Mouse (Mus musculus): ENCODE data around the gene Afap1. TPM values are rescaled to one million over a fixed set of nuclear protein-coding genes. Genes with fewer than 3 reads are reported as not detected.
A peak's percentile ranks its signal among the peaks of the same experiment; 100 is the strongest.

The Afap1 gene
- total RNA-seq (2014; rRNA removed) = 59.7 and 89.4 TPM in 2 replicates
- polyA plus RNA-seq (2015; fragmentation: Nextera tagmentation; extraction: Ambion mirVana) = 38.2 and 43.6 TPM in 2 replicates

- no peaks in the 10 kb centered on the region for H3K36me3 ChIP-seq (ENCODE audit: insufficient read depth, low read length)
- under 1% methylated on average over 47 of the region's 49 CpGs for whole genome bisulfite sequencing
- peak; percentile 92 for ATAC-seq
- peak within 1 kb of the TSS; percentile 89 for H3K9ac ChIP-seq (replicated peaks; ENCODE audit: low read length)
- peak within 1 kb of the TSS; percentile 98 for H3K4me3 ChIP-seq (ENCODE audit: low read length)
- H3K4me2 ChIP-seq (ENCODE audit: low read depth, low read length) = peak within 1 kb of the TSS; percentile 82
- peak within 1 kb of the TSS; percentile 83 for H3K27ac ChIP-seq
- H3K4me1 ChIP-seq (ENCODE audit: insufficient read depth, low read length) = peaks cover 33% of the 10 kb centered on the region
- TF ChIP-seq CTCF (IDR thresholded peaks at IDR 0.05; ENCODE audit: low read depth) = 0 out of 2 replicates have a peak, but pooled peaks have one; percentile 1
- H3K9me3 ChIP-seq (ENCODE audit: low read length) = no peaks in the 10 kb centered on the region
- no peaks in the 10 kb centered on the region for H3K27me3 ChIP-seq (ENCODE audit: insufficient read depth, low read length)
- DNase-seq (ENCODE audit: low spot score) = peak; percentile 100
Measured at GRCm38 (mm10) chr5:35893093-35893804, at the start of gene Afap1. TSS of gene Afap1 (plus strand) at chr5:35893319.

GRCm38 (mm10) chr5:35851485-35851884, 41.6 kb upstream of the Afap1 start:
- no peak for ATAC-seq
- no peak overlapping the region for H3K4me3 ChIP-seq (ENCODE audit: low read length)

GRCm38 (mm10) chr5:35853463-35853862, 39.7 kb upstream of the Afap1 start:
- Histone ChIP-seq H3K36me3 (ENCODE audit: insufficient read depth, low read length) (no peaks in the 10 kb centered on the region), H3K4me2 (ENCODE audit: low read depth, low read length) (no peak overlapping the region), H3K4me1 (ENCODE audit: insufficient read depth, low read length) (no peaks in the 10 kb centered on the region), H3K9ac (replicated peaks; ENCODE audit: low read length) (no peak overlapping the region), H3K4me3 (ENCODE audit: low read length) (no peak overlapping the region), H3K27ac (no peak overlapping the region), H3K9me3 (ENCODE audit: low read length) (no peaks in the 10 kb centered on the region), H3K27me3 (ENCODE audit: insufficient read depth, low read length) (no peaks in the 10 kb centered on the region)
- peak; percentile 28 for DNase-seq (ENCODE audit: low spot score)
- 65% methylated on average over 4 of the region's 4 CpGs for WGBS
- no peak for ATAC-seq
- no peak for TF ChIP-seq CTCF (IDR thresholded peaks at IDR 0.05; ENCODE audit: low read depth)

More at GRCm38 (mm10) chr5:35851485-35851884, 41.6 kb upstream of the Afap1 start:
- Histone ChIP-seq H3K4me1 (ENCODE audit: insufficient read depth, low read length) (no peaks in the 10 kb centered on the region), H3K9me3 (ENCODE audit: low read length) (no peaks in the 10 kb centered on the region), H3K4me2 (ENCODE audit: low read depth, low read length) (no peak overlapping the region), H3K27ac (no peak overlapping the region), H3K9ac (replicated peaks; ENCODE audit: low read length) (no peak overlapping the region), H3K36me3 (ENCODE audit: insufficient read depth, low read length) (no peaks in the 10 kb centered on the region), H3K27me3 (ENCODE audit: insufficient read depth, low read length) (no peaks in the 10 kb centered on the region)
- 55% methylated on average over 5 of the region's 5 CpGs for WGBS
- DNase-seq (ENCODE audit: low spot score) = no peak
- TF ChIP-seq CTCF (IDR thresholded peaks at IDR 0.05; ENCODE audit: low read depth) = no peak

GRCm38 (mm10) chr5:35856245-35856644, 36.9 kb upstream of the Afap1 start:
- no peaks in the 10 kb centered on the region for H3K27me3 ChIP-seq (ENCODE audit: insufficient read depth, low read length)
- H3K27ac ChIP-seq = peak overlapping the region; percentile 41; the same call in 1 of the 2 replicates
- peak; percentile 78 for ATAC-seq

GRCm38 (mm10) chr5:35858069-35858468, 35.0 kb upstream of the Afap1 start:
- DNase-seq (ENCODE audit: low spot score) (peak; percentile 90), ATAC-seq (peak; percentile 57)

More at GRCm38 (mm10) chr5:35856245-35856644, 36.9 kb upstream of the Afap1 start:
- H3K4me2 ChIP-seq (ENCODE audit: low read depth, low read length) = no peak overlapping the region
- WGBS = 17% methylated on average over 3 of the region's 3 CpGs
- no peak for TF ChIP-seq CTCF (IDR thresholded peaks at IDR 0.05; ENCODE audit: low read depth)
- peak; percentile 45 for DNase-seq (ENCODE audit: low spot score)
- no peaks in the 10 kb centered on the region for H3K4me1 ChIP-seq (ENCODE audit: insufficient read depth, low read length)
- H3K9ac ChIP-seq (replicated peaks; ENCODE audit: low read length) = no peak overlapping the region
- H3K9me3 ChIP-seq (ENCODE audit: low read length) = no peaks in the 10 kb centered on the region
- no peak overlapping the region for H3K4me3 ChIP-seq (ENCODE audit: low read length)
- no peaks in the 10 kb centered on the region for H3K36me3 ChIP-seq (ENCODE audit: insufficient read depth, low read length)

GRCm38 (mm10) chr5:35861456-35861855, 31.7 kb upstream of the Afap1 start:
- Histone ChIP-seq H3K27me3 (ENCODE audit: insufficient read depth, low read length) (no peaks in the 10 kb centered on the region), H3K9ac (replicated peaks; ENCODE audit: low read length) (no peak overlapping the region), H3K4me3 (ENCODE audit: low read length) (no peak overlapping the region), H3K4me2 (ENCODE audit: low read depth, low read length) (no peak overlapping the region), H3K4me1 (ENCODE audit: insufficient read depth, low read length) (no peaks in the 10 kb centered on the region), H3K36me3 (ENCODE audit: insufficient read depth, low read length) (no peaks in the 10 kb centered on the region), H3K9me3 (ENCODE audit: low read length) (no peaks in the 10 kb centered on the region), H3K27ac (no peak overlapping the region)
- ATAC-seq (no peak), DNase-seq (ENCODE audit: low spot score) (no peak)
- no peak for TF ChIP-seq CTCF (IDR thresholded peaks at IDR 0.05; ENCODE audit: low read depth)
- WGBS = 84% methylated on average over 2 of the region's 2 CpGs

More at GRCm38 (mm10) chr5:35858069-35858468, 35.0 kb upstream of the Afap1 start:
- Histone ChIP-seq H3K4me3 (ENCODE audit: low read length) (no peak overlapping the region), H3K27me3 (ENCODE audit: insufficient read depth, low read length) (no peaks in the 10 kb centered on the region), H3K9me3 (ENCODE audit: low read length) (no peaks in the 10 kb centered on the region), H3K4me1 (ENCODE audit: insufficient read depth, low read length) (no peaks in the 10 kb centered on the region), H3K36me3 (ENCODE audit: insufficient read depth, low read length) (no peaks in the 10 kb centered on the region), H3K4me2 (ENCODE audit: low read depth, low read length) (no peak overlapping the region), H3K9ac (replicated peaks; ENCODE audit: low read length) (no peak overlapping the region), H3K27ac (no peak overlapping the region)
- WGBS = 28% methylated on average over 6 of the region's 6 CpGs
- peak; percentile 96 for TF ChIP-seq CTCF (IDR thresholded peaks at IDR 0.05; ENCODE audit: low read depth)

- peak; percentile 4; the same call in 1 of the 2 replicates for ATAC-seq
- 80% methylated on average over 4 of the region's 4 CpGs for WGBS
Measured at GRCm38 (mm10) chr5:35869973-35870372, 23.1 kb upstream of the Afap1 start.

More at GRCm38 (mm10) chr5:35869973-35870372, 23.1 kb upstream of the Afap1 start:
- Histone ChIP-seq H3K36me3 (ENCODE audit: insufficient read depth, low read length) (no peaks in the 10 kb centered on the region), H3K9ac (replicated peaks; ENCODE audit: low read length) (no peak overlapping the region), H3K4me2 (ENCODE audit: low read depth, low read length) (no peak overlapping the region), H3K27ac (no peak overlapping the region), H3K27me3 (ENCODE audit: insufficient read depth, low read length) (no peaks in the 10 kb centered on the region), H3K4me3 (ENCODE audit: low read length) (no peak overlapping the region), H3K4me1 (ENCODE audit: insufficient read depth, low read length) (no peaks in the 10 kb centered on the region), H3K9me3 (ENCODE audit: low read length) (no peaks in the 10 kb centered on the region)
- DNase-seq (ENCODE audit: low spot score) = no peak
- no peak for TF ChIP-seq CTCF (IDR thresholded peaks at IDR 0.05; ENCODE audit: low read depth)

Data from hindbrain, postnatal 0 days (tissue).